Mouse (Mus musculus) lung, adult 2 months (tissue): ENCODE data around the gene Dnah5.

Source experiments
- CTCF ChIP-seq: fragments of 200-500 bp; IDR thresholded peaks from 2 replicates; pipeline ENCODE4 v1.5.1; 2011; ENCODE audit warnings: mild to moderate bottlenecking, low read length, control low read depth; ENCODE audit not compliant: insufficient read depth
- POLR2A ChIP-seq: fragments of 200-500 bp; IDR thresholded peaks from 2 replicates; pipeline ENCODE4 v1.6.1; 2011; ENCODE audit warnings: low read depth, mild to moderate bottlenecking, control low read depth, low read length, borderline replicate concordance; ENCODE audit errors: extremely low read depth

DNA sequence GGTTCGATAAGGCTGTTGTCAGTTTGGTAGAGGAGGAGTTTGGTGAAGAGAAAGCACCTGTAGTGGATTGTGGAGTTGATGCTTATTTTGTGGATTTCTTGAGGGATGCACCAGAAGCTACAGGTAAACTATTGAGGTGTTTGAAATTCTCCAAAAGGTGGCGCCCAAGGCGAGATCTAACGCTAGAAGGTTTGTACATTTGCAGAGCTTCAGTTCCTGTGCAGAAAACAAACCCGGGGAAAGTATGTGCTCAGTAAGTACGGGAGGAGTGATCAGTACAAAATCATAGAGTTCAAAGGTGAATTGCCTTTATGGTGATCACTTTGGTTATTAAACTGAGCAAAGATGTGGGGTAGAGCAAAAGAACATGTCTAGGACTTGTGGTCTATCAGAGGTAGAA is 166.9 kb downstream of the Dnah5 start:
- no peak for TF ChIP-seq CTCF
- TF ChIP-seq POLR2A, result no peak
